Mouse (Mus musculus) midbrain, embryonic 14.5 days (tissue): ENCODE results near the gene Olfr1442. TPM values are rescaled to one million over a fixed set of nuclear protein-coding genes. Genes with fewer than 3 reads are reported as not detected.
"Not testable (repeated sequence)": the region's sequence is repeated elsewhere in the genome, so short reads cannot be mapped to it uniquely, and the experiment has no call there.

Experiments
- ATAC-seq: fragments of 200-750 bp; cut with Nextera tagmentation; 2 replicates; pipeline ENCODE4 v1.8.0; 2017; ENCODE audit warnings: moderate number of reproducible peaks, moderate library complexity; ENCODE audit not compliant: low FRiP score, low TSS enrichment
- DNase-seq: peaks from one replicate; pipeline ENCODE4 v3.0.0-alpha.2; 2015
- H3K27ac ChIP-seq: fragments of 300-500 bp; sonication (generic); replicated peaks from 2 replicates; pipeline ENCODE4 v1.5.1; 2014; ENCODE audit warnings: mild to moderate bottlenecking, low read depth, low read length, moderate library complexity
- H3K27me3 ChIP-seq: fragments of 300-500 bp; sonication (generic); 2 replicates; pipeline ENCODE4 v1.6.1; 2014; ENCODE audit warnings: low read length, control low read depth, mixed read lengths; ENCODE audit not compliant: control insufficient read depth, insufficient read depth
- H3K36me3 ChIP-seq: fragments of 300-500 bp; sonication (generic); 2 replicates; pipeline ENCODE4 v1.6.1; 2014; ENCODE audit warnings: low read length, control low read depth; ENCODE audit not compliant: control insufficient read depth, insufficient read depth
- H3K4me1 ChIP-seq: fragments of 300-500 bp; sonication (generic); 2 replicates; pipeline ENCODE4 v1.6.1; 2014; ENCODE audit warnings: mild to moderate bottlenecking, antibody characterized with exemption, low read length, control low read depth; ENCODE audit not compliant: control insufficient read depth, insufficient read depth
- H3K4me2 ChIP-seq: fragments of 300-500 bp; sonication (generic); 2 replicates; pipeline ENCODE4 v1.6.1; 2014; ENCODE audit warnings: mild to moderate bottlenecking, low read length, moderate library complexity
- H3K4me3 ChIP-seq: fragments of 300-500 bp; sonication (generic); replicated peaks from 2 replicates; pipeline ENCODE4 v1.5.1; 2014; ENCODE audit warnings: low read depth, low read length
- H3K9ac ChIP-seq: fragments of 300-500 bp; sonication (generic); replicated peaks from 2 replicates; pipeline ENCODE4 v1.6.1; 2014; ENCODE audit warnings: mild to moderate bottlenecking, low read length, moderate library complexity
- H3K9me3 ChIP-seq: fragments of 300-500 bp; sonication (generic); 2 replicates; pipeline ENCODE4 v1.6.1; 2016; ENCODE audit warnings: low read length, control low read depth, mixed read lengths; ENCODE audit not compliant: control insufficient read depth
- WGBS: fragments of 180-500 bp; shearing (Covaris S2); extraction: QIAGEN DNeasy Blood & Tissue Kit; methylation state at CpG from one replicate; pipeline ENCODE4 v1.1.7; 2014; 5-methylcytosine and 5-hydroxymethylcytosine counted together
- polyA plus RNA-seq: library from polyadenylated mRNA; unstranded; fragments of >200 nt; fragmentation: Nextera tagmentation; extraction: Ambion mirVana; gene quantifications from 2 replicates; pipeline ENCODE4 v1.2.1, GENCODE M21; 2014

The Olfr1442 gene
- polyA plus RNA-seq = not detected in 2 replicates

DNA sequence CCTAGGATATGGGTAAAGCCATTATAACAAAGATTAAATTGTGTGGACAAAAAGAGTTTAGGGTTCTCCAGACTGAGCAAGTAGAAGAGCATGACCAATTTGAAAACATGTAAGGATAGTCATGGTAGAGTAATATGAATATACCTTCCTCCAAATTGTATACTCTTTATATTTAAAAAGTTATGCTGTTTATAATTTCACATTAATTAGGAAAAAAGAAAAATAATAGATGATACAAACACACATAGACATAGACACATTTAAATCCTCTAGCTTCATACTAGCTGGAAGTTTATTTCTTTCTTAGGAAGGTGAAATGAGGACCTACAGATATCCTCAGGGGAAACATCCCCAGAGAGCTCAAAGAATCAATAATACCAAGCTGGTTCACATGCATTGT lies at the start of gene Olfr1442:
Olfr1442 (plus strand) TSS at position 301 of the 400 bp plus-strand sequence.
- H3K4me3 ChIP-seq = no peak within 1 kb of the TSS
- no peaks in the 10 kb centered on the region for H3K36me3 ChIP-seq
- no peaks in the 10 kb centered on the region for H3K9me3 ChIP-seq
- H3K27me3 ChIP-seq = no peaks in the 10 kb centered on the region
- H3K4me1 ChIP-seq = no peaks in the 10 kb centered on the region
- no peak within 1 kb of the TSS for H3K4me2 ChIP-seq
- no peak within 1 kb of the TSS for H3K27ac ChIP-seq
- H3K9ac ChIP-seq = no peak within 1 kb of the TSS
- ATAC-seq (no peak), DNase-seq (no peak)

GRCm38 (mm10) chr19:12633176-12633575 lies 37.1 kb upstream of the Olfr1442 start, which contains the start of gene Glyat:
Glyat (plus strand) TSS chr19:12633308.
- DNase-seq (no peak), ATAC-seq (no peak)
- Histone ChIP-seq H3K36me3 (no peaks in the 10 kb centered on the region), H3K27me3 (no peaks in the 10 kb centered on the region), H3K9ac (no peak within 1 kb of the TSS), H3K27ac (no peak within 1 kb of the TSS), H3K9me3 (no peaks in the 10 kb centered on the region), H3K4me2 (no peak within 1 kb of the TSS), H3K4me3 (no peak within 1 kb of the TSS), H3K4me1 (no peaks in the 10 kb centered on the region)
- WGBS = 83% methylated on average over 4 of the region's 4 CpGs

DNA sequence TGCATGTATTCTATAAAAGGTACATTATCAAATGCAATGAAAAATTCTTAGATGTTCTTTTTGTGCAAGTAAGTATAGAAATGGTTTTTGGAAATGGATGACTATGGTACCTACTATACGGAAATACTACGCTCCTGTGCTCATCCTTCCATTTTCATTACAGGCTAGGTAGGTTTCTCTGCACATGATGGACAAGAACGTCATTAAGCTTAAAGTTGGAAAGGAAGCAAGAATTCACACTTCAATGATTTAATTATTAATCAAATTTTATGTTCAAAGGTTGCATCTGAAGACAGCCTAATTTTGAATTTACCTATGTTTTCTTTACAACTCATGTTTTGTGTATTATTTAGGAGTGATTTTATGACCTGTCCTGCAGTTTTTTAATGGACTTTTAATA lies 36.0 kb upstream of the Olfr1442 start:
- Histone ChIP-seq H3K36me3 (no peaks in the 10 kb centered on the region), H3K4me2 (no peak overlapping the region), H3K4me1 (no peaks in the 10 kb centered on the region), H3K9me3 (no peaks in the 10 kb centered on the region), H3K27ac (no peak overlapping the region), H3K27me3 (no peaks in the 10 kb centered on the region), H3K4me3 (no peak overlapping the region), H3K9ac (no peak overlapping the region)
- DNase-seq = no peak
- no peak for ATAC-seq
- WGBS = 91% methylated on average over 3 of the region's 3 CpGs

DNA sequence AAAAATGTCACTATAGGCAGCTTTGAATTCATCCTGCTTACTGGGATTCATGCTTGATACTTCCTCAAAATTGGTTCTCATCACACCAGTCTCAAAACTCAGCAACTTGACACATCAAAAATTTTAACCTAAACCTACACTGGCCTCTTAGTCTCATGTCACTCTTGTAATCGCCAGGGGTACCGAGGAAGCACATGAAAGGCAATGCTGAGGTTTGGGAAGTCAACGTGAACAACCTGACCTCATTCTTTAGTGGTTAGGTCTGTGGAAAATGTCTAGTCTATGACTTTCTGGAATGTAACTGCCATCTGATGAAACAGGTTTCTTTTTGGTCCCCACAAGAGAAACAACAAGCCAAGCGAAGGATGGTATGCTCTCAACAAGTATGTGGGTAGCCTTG lies 35.3 kb upstream of the Olfr1442 start:
- H3K9me3 ChIP-seq = no peaks in the 10 kb centered on the region
- 87% methylated on average over 4 of the region's 4 CpGs for WGBS
- H3K27ac ChIP-seq = no peak overlapping the region
- no peak overlapping the region for H3K4me3 ChIP-seq
- H3K27me3 ChIP-seq = no peaks in the 10 kb centered on the region
- no peaks in the 10 kb centered on the region for H3K36me3 ChIP-seq
- H3K9ac ChIP-seq = no peak overlapping the region
- DNase-seq (no peak), ATAC-seq (no peak)
- no peak overlapping the region for H3K4me2 ChIP-seq
- H3K4me1 ChIP-seq = no peaks in the 10 kb centered on the region

DNA sequence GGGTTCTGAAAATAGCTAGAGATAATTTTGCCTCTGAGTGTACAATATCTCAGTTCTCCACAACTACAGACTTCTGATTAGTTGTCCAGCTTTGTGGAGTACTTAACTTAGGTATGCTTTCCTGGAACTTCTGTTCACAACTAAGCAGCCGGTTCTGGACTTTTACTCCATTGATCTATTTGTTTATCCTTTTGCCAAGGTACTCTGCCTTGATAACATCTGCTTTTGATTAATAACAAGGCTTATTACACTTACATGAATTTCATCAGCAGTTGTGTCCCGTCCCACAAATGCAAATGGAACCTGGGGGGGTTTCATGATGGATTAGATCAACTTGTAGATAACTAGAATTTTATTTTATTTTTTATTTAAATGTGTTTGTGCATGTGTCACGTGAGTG lies 33.4 kb upstream of the Olfr1442 start:
- Histone ChIP-seq H3K9me3 (no peaks in the 10 kb centered on the region), H3K4me1 (no peaks in the 10 kb centered on the region), H3K27me3 (no peaks in the 10 kb centered on the region), H3K27ac (no peak overlapping the region), H3K4me3 (no peak overlapping the region), H3K9ac (no peak overlapping the region), H3K36me3 (no peaks in the 10 kb centered on the region), H3K4me2 (no peak overlapping the region)
- 74% methylated on average over 3 of the region's 3 CpGs for WGBS
- DNase-seq = no peak
- ATAC-seq = no peak

DNA sequence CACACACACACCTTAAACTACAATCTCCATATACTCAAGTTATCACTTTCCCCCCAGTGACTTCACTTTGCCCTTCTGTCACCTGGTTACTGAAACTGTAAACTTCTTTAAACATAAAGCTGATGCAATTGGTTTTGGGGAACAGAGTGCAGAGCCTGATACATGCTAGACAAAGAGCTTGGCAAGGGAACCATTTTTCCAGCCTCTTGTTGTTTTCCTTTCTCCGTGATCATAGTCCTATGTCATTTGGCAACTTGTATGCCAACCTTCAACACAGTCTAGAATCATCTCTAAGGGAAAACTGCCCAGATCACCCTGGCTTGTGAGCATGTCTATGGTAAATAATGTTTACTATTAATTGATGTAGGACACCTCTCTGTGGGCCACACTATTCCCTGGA lies 32.2 kb upstream of the Olfr1442 start:
- no peak overlapping the region for H3K9ac ChIP-seq
- no peaks in the 10 kb centered on the region for H3K9me3 ChIP-seq
- H3K27me3 ChIP-seq = no peaks in the 10 kb centered on the region
- no peak overlapping the region for H3K4me2 ChIP-seq
- no peaks in the 10 kb centered on the region for H3K4me1 ChIP-seq
- H3K36me3 ChIP-seq = no peaks in the 10 kb centered on the region
- no peak for ATAC-seq
- no peak overlapping the region for H3K4me3 ChIP-seq
- WGBS = 84% methylated on average over 1 of the region's 1 CpGs
- no peak overlapping the region for H3K27ac ChIP-seq
- no peak for DNase-seq

DNA sequence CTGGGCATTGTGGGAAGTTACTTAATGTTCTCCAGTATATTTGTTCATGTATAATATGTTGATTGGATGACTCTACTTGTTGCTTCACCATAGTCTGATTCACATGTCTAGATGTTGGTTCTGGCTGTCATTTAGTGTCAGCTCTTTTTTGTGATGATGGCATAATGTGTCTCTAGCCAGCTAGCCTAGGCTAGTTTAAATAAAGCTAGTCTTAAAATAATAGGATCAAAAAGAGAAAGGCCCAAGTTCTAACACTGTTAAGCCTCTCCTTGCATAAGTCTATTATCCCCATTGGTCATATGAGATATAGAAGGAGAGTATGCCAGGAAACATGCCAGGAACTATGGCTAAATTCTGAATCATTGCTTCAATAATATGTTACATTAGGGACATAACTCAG lies 20.7 kb upstream of the Olfr1442 start:
- no peak overlapping the region for H3K27ac ChIP-seq
- ATAC-seq (no peak), DNase-seq (no peak)
- H3K4me2 ChIP-seq = no peak overlapping the region
- H3K4me3 ChIP-seq = no peak overlapping the region
- H3K9me3 ChIP-seq = no peaks in the 10 kb centered on the region
- H3K4me1 ChIP-seq = no peaks in the 10 kb centered on the region
- no peaks in the 10 kb centered on the region for H3K27me3 ChIP-seq
- no peaks in the 10 kb centered on the region for H3K36me3 ChIP-seq
- no peak overlapping the region for H3K9ac ChIP-seq

DNA sequence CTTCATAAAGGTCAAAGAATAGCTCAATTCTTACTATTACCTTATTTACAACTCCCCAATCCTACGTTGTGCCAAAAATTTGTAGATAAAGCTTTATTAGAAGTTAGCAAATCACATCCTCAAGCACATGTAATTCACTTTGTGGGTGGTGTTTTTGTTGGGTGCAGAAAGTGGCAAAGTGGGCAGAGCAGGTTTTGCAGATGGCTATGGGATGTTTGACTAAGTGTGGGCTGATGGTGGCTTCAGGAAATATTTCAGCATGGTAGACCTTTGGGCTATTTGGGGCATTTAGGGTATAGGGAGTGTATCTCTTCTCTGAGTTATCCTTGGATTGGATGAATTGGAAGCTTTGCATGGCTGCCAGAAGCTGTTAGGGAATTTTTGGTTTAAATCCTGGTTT lies 4.1 kb upstream of the Olfr1442 start:
- Histone ChIP-seq H3K27me3 (no peaks in the 10 kb centered on the region), H3K4me1 (no peaks in the 10 kb centered on the region), H3K9me3 (no peaks in the 10 kb centered on the region), H3K4me3 (no peak overlapping the region), H3K36me3 (no peaks in the 10 kb centered on the region), H3K9ac (no peak overlapping the region), H3K4me2 (no peak overlapping the region), H3K27ac (no peak overlapping the region)
- DNase-seq (no peak), ATAC-seq (no peak)
- WGBS = 75% methylated on average over 1 of the region's 1 CpGs

- H3K9ac ChIP-seq, H3K27ac ChIP-seq, H3K9me3 ChIP-seq, H3K27me3 ChIP-seq, DNase-seq, H3K4me1 ChIP-seq, H3K36me3 ChIP-seq, ATAC-seq, H3K4me3 ChIP-seq, H3K4me2 ChIP-seq: not testable (repeated sequence)
- WGBS = 97% methylated on average over 3 of the region's 3 CpGs
Observed at GRCm38 (mm10) chr19:12668601-12669000, 1.6 kb upstream of the Olfr1442 start.
